Mouse (Mus musculus) brain, adult 10 weeks (tissue): ENCODE measurements around the gene Tlk1. TPM values are rescaled to one million over a fixed set of nuclear protein-coding genes. Genes with fewer than 3 reads are reported as not detected.

ENCODE experiments used
- polyA plus RNA-seq: library from polyadenylated mRNA; stranded (reverse); fragments of 350-450 nt; fragmentation: Illumina TruSeq; extraction: RNeasy Lipid Tissue Mini Kit (QIAGEN cat#74804); gene quantifications from one replicate; pipeline ENCODE4 v1.2.3, GENCODE M21; 2015; ENCODE audit warnings: low read depth, low replicate concordance

Tlk1 gene
- polyA plus RNA-seq = 65.8 TPM

DNA sequence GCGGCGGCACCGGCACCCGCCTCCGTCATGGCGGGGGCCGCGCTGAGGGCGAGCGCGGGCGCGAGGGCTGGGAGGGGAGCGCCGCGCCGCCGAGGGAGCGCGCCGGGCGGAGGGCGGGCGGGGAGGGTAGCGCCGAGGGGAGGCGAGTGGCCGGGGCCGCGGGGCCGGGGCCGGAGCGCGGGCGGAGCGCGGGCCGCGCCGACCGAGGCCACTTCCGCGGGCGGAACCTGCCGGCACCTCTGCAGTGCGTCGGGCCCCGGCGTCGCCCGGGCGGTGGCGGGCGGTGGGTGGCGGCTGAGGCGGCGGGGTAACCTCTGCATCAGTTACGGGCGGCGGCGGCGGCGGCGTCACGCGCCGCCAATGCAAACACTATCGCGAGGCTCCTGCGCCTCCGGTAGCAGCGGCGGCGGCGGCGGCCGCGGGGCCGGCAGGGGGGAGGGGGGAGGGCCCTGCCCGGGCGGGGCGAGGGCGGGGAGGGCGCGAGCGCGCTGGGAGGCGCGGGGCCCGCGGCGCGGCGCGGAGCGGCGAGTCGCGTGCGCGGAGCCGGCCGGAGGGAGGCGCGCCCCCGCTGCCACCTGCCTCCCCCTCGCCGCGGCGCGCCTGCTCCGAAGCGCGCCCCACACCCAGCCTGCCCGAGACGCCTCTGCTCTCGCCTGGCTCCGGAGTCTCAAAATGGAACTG is at the start of gene Tlk1:
Gene Tlk1 (minus strand): TSS at position 358 of the 681 bp plus-strand sequence.

Other genes starting within 250 kb of the Tlk1 start
- gene Gorasp2, start 164.2 kb downstream of the Tlk1 start, polyA plus RNA-seq = 98.4 TPM
- 0.59 TPM for gene Gm26558, start 163.6 kb downstream of the Tlk1 start, polyA plus RNA-seq
- gene Dcaf17, start 229.6 kb upstream of the Tlk1 start, polyA plus RNA-seq = 8.5 TPM
- gene Mettl8, start 229.9 kb upstream of the Tlk1 start, polyA plus RNA-seq = 16.0 TPM